Mouse (Mus musculus): ENCODE measurements around the gene Il9. TPM values are rescaled to one million over a fixed set of nuclear protein-coding genes. Genes with fewer than 3 reads are reported as not detected.

The Il9 gene
- total RNA-seq, 1 experiment: not detected

- DNase-seq (ENCODE audit: low read depth, low spot score): no peak
- Histone ChIP-seq H3K4me3 (ENCODE audit: insufficient read depth in 1 of 2, low read depth in 1 of 2, low read length in 2 of 2, poor library complexity in 1 of 2, severe bottlenecking in 1 of 2) (no peak overlapping the region), H3K27ac (ENCODE audit: insufficient read depth, low read depth, low read length, poor library complexity, severe bottlenecking) (no peak overlapping the region), H3K4me1 (ENCODE audit: control insufficient read depth in 2 of 2, insufficient read depth in 2 of 2, low read length in 2 of 2, poor library complexity in 1 of 2) (no peaks in the 10 kb centered on the region), H3K9ac (ENCODE audit: insufficient read depth, low read depth, low read length, poor library complexity, severe bottlenecking) (no peak overlapping the region), H3K9me3 (ENCODE audit: control insufficient read depth, insufficient read depth, low read depth, low read length) (no peaks in the 10 kb centered on the region), H3K36me3 (ENCODE audit: control insufficient read depth, insufficient read depth, low read length, poor library complexity, severe bottlenecking) (no peaks in the 10 kb centered on the region)
- TF ChIP-seq MAFK (IDR thresholded peaks at IDR 0.05; ENCODE audit: insufficient read depth, low read depth, low read length): no peak
- no peak for TF ChIP-seq CHD2 (IDR thresholded peaks at IDR 0.05; ENCODE audit: low read depth, low read length)
- TF ChIP-seq ZC3H11A (IDR thresholded peaks at IDR 0.05; ENCODE audit: borderline replicate concordance, low read depth, low read length): no peak
- TF ChIP-seq HCFC1 (IDR thresholded peaks at IDR 0.05; ENCODE audit: borderline replicate concordance, insufficient read depth, low read length): no peak
- no peak for TF ChIP-seq ZNF384 (IDR thresholded peaks at IDR 0.05; ENCODE audit: low read depth, low read length)
- in situ Hi-C loops (cut with MboI; ENCODE audit: low sequenced_read_pairs in 2 of 2, unreplicated experiment in 2 of 2): no loop called here
Measured at GRCm38 (mm10) chr13:56461460-56461859, 20.6 kb downstream of the Il9 start.

DNA sequence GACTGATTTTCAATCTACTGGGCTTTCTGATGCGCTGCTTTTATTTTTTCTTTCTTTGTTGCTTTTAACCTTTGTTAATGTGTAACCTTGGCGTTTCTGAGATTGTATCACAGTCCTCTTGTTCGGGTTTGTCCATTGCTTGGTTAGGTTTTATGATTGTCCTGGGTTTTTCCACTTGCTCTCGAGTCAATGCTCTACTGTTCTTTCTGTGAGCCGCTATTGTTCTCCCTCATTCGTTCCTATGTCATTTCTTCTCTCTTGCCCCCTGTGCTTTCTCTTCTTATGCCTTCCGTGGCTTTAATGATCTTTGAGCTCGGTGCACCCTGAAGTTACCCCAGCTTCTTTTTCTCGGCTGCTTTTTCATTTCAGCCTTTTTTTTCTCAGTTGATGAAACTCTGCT, 24.0 kb downstream of the Il9 start:
- Histone ChIP-seq H3K27ac (ENCODE audit: insufficient read depth, low read depth, low read length, poor library complexity, severe bottlenecking) (no peak overlapping the region), H3K9ac (ENCODE audit: insufficient read depth, low read depth, low read length, poor library complexity, severe bottlenecking) (no peak overlapping the region), H3K9me3 (ENCODE audit: control insufficient read depth, insufficient read depth, low read depth, low read length) (no peaks in the 10 kb centered on the region), H3K36me3 (ENCODE audit: control insufficient read depth, insufficient read depth, low read length, poor library complexity, severe bottlenecking) (no peaks in the 10 kb centered on the region), H3K4me3 (ENCODE audit: insufficient read depth in 1 of 2, low read depth in 1 of 2, low read length in 2 of 2, poor library complexity in 1 of 2, severe bottlenecking in 1 of 2) (no peak overlapping the region), H3K4me1 (ENCODE audit: control insufficient read depth in 2 of 2, insufficient read depth in 2 of 2, low read length in 2 of 2, poor library complexity in 1 of 2) (no peaks in the 10 kb centered on the region)
- no peak for TF ChIP-seq HCFC1 (IDR thresholded peaks at IDR 0.05; ENCODE audit: borderline replicate concordance, insufficient read depth, low read length)
- DNase-seq (ENCODE audit: low read depth, low spot score): no peak
- in situ Hi-C loops (cut with MboI; ENCODE audit: low sequenced_read_pairs in 2 of 2, unreplicated experiment in 2 of 2): no loop called here

- no peak for DNase-seq (ENCODE audit: low read depth, low spot score)
- in situ Hi-C loops (cut with MboI; ENCODE audit: low sequenced_read_pairs in 2 of 2, unreplicated experiment in 2 of 2): no loop called here
- H3K36me3 ChIP-seq (ENCODE audit: control insufficient read depth, insufficient read depth, low read length, poor library complexity, severe bottlenecking): no peaks in the 10 kb centered on the region
- no peak overlapping the region for H3K4me3 ChIP-seq (ENCODE audit: insufficient read depth in 1 of 2, low read depth in 1 of 2, low read length in 2 of 2, poor library complexity in 1 of 2, severe bottlenecking in 1 of 2)
- no peaks in the 10 kb centered on the region for H3K4me1 ChIP-seq (ENCODE audit: control insufficient read depth in 2 of 2, insufficient read depth in 2 of 2, low read length in 2 of 2, poor library complexity in 1 of 2)
- H3K27ac ChIP-seq (ENCODE audit: insufficient read depth, low read depth, low read length, poor library complexity, severe bottlenecking): no peak overlapping the region
- TF ChIP-seq CHD2 (IDR thresholded peaks at IDR 0.05; ENCODE audit: low read depth, low read length) (no peak), ZNF384 (IDR thresholded peaks at IDR 0.05; ENCODE audit: low read depth, low read length) (no peak), HCFC1 (IDR thresholded peaks at IDR 0.05; ENCODE audit: borderline replicate concordance, insufficient read depth, low read length) (no peak), ZC3H11A (IDR thresholded peaks at IDR 0.05; ENCODE audit: borderline replicate concordance, low read depth, low read length) (no peak), MAFK (IDR thresholded peaks at IDR 0.05; ENCODE audit: insufficient read depth, low read depth, low read length) (no peak)
- no peaks in the 10 kb centered on the region for H3K9me3 ChIP-seq (ENCODE audit: control insufficient read depth, insufficient read depth, low read depth, low read length)
- no peak overlapping the region for H3K9ac ChIP-seq (ENCODE audit: insufficient read depth, low read depth, low read length, poor library complexity, severe bottlenecking)
Measured at GRCm38 (mm10) chr13:56450035-56450434, 32.0 kb downstream of the Il9 start.

- Histone ChIP-seq H3K9ac (ENCODE audit: insufficient read depth, low read depth, low read length, poor library complexity, severe bottlenecking) (no peak overlapping the region), H3K4me1 (ENCODE audit: control insufficient read depth in 2 of 2, insufficient read depth in 2 of 2, low read length in 2 of 2, poor library complexity in 1 of 2) (no peaks in the 10 kb centered on the region), H3K4me3 (ENCODE audit: insufficient read depth in 1 of 2, low read depth in 1 of 2, low read length in 2 of 2, poor library complexity in 1 of 2, severe bottlenecking in 1 of 2) (no peak overlapping the region), H3K36me3 (ENCODE audit: control insufficient read depth, insufficient read depth, low read length, poor library complexity, severe bottlenecking) (no peaks in the 10 kb centered on the region), H3K9me3 (ENCODE audit: control insufficient read depth, insufficient read depth, low read depth, low read length) (no peaks in the 10 kb centered on the region), H3K27ac (ENCODE audit: insufficient read depth, low read depth, low read length, poor library complexity, severe bottlenecking) (no peak overlapping the region)
- DNase-seq (ENCODE audit: low read depth, low spot score): no peak
- in situ Hi-C loops (cut with MboI; ENCODE audit: low sequenced_read_pairs in 2 of 2, unreplicated experiment in 2 of 2): loop anchor here in 1 of 2 experiments (25.0 kb wide), 1 partner anchor 162 kb away; the partner anchor contains the start of gene Cxcl14
- TF ChIP-seq CHD2 (IDR thresholded peaks at IDR 0.05; ENCODE audit: low read depth, low read length): no peak
- TF ChIP-seq HCFC1 (IDR thresholded peaks at IDR 0.05; ENCODE audit: borderline replicate concordance, insufficient read depth, low read length): no peak
- TF ChIP-seq MAFK (IDR thresholded peaks at IDR 0.05; ENCODE audit: insufficient read depth, low read depth, low read length): no peak
- TF ChIP-seq ZNF384 (IDR thresholded peaks at IDR 0.05; ENCODE audit: low read depth, low read length): no peak
- TF ChIP-seq ZC3H11A (IDR thresholded peaks at IDR 0.05; ENCODE audit: borderline replicate concordance, low read depth, low read length): no peak
Measured at GRCm38 (mm10) chr13:56449239-56450030, 32.6 kb downstream of the Il9 start.

Data from ES-E14 (cell line).